Mouse (Mus musculus) ovary, adult 18-20 months (tissue): ENCODE data around the gene Rps21.
A peak's percentile ranks its signal among the peaks of the same experiment; 100 is the strongest.
"Not testable (repeated sequence)": the region's sequence is repeated elsewhere in the genome, so short reads cannot be mapped to it uniquely, and the experiment has no call there.

Source experiments
- DNase-seq: peaks from one replicate; pipeline ENCODE4 v3.0.0; 2022; ENCODE audit warnings: low spot score, mixed read lengths

Rps21 gene

DNA sequence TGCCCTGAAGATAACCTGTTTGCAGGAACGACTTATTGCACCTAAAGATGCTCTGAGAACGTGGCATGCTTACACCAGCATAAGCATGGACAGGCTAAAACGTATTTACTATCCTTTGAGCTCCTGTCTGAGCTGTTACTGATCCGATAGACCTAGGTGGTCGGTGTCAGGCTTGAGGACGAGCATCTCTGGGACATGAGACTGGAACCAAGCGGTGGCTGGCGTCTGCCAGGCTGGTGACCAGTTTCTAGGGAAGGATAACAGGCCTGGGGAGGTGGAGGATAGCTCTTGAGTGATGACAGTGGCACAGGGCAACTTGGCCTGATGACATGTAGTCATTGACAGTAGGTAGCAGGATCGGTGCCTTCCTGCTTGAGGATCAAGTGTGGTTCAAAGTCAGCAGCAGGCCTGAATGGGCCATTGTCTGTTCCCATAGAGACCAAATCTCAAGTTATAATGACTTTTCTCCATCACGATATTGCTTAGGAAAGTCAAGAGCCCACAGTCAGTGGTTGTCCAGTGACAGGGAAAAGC is 1.8 kb downstream of the Rps21 start:
- not testable (repeated sequence) for DNase-seq

- not testable (repeated sequence) for DNase-seq
Measured at GRCm38 (mm10) chr2:180259826-180260609, 2.8 kb downstream of the Rps21 start.

GRCm38 (mm10) chr2:180260610-180261480 is 3.7 kb downstream of the Rps21 start:
- DNase-seq = no peak

DNA sequence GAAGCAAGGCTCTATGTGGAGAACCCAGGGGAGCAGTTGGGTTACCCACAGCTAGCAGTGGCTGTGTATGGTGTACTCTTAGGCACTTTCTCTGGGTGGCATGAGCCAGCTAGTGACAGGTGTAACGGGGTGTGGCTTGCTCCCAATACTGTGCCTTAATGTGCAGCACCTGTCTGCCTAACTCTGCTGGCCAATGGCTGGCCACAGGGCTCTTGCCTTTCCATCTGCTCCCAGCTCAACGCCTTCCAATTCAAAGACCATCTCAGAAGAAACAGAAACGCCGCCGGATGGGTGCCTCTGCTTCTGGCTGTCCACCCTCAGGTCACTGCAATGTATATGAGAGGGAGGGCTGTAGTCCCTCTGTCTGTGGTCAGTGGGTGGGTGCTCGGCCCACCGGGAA is 4.7 kb downstream of the Rps21 start:
- DNase-seq = no peak

DNA sequence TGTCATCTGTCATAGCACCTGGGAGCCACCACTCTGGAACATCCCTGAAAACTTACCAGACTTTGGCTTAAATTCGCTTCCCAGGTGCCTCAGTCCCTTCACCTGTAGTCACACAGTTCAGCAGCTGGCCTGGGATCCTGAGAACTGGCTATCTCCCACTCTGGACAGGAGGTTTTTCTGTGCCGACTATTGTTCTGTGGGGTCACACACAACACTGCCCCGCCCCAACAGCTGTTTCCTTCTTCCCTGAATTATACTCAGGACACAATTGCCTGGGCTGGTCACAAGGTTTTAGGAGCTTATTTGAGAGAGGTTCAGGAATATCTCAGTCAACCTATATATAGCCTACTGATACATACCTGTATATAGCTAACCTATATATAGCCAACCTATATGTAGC is 5.3 kb downstream of the Rps21 start:
- no peak for DNase-seq

GRCm38 (mm10) chr2:180262891-180263290 is 5.7 kb downstream of the Rps21 start:
- DNase-seq = no peak

DNA sequence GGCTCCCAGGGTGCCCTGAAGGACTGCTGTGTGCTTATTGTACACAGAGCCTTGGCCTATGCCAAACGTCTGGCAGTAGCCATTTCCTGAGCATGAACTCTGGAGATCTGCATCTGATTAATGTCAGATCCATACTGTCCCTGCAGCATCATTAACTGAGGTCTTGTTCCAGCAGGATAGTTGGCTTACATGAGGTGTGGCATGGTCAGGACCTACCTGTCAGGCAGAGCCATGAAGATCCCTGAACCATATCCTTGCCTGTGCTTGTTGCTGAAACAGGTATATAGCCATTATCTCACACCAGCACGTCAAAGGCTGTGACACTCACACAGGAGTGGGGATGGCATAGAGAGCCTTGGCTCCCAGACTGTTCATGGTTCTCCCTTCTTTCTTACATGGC is 10.8 kb downstream of the Rps21 start:
- no peak for DNase-seq

DNA sequence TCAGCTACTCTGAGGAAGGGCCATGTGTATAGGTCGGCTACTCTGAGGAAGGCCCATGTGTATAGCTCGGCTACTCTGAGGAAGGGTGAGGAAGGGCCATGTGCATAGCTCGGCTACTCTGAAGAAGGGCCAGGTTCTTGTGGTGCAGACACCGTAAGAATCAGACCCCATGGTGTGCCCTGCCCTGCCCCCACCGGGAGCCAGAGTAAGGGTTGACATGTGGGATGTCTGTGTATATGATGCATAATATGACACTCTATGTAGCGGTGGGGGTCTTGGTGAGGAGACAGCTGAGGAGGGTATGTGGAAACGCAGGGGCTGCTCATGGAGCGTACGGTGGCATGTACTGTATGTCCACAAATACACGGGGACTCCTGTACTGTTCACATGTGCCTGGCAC is 12.2 kb downstream of the Rps21 start:
- DNase-seq = no peak

DNA sequence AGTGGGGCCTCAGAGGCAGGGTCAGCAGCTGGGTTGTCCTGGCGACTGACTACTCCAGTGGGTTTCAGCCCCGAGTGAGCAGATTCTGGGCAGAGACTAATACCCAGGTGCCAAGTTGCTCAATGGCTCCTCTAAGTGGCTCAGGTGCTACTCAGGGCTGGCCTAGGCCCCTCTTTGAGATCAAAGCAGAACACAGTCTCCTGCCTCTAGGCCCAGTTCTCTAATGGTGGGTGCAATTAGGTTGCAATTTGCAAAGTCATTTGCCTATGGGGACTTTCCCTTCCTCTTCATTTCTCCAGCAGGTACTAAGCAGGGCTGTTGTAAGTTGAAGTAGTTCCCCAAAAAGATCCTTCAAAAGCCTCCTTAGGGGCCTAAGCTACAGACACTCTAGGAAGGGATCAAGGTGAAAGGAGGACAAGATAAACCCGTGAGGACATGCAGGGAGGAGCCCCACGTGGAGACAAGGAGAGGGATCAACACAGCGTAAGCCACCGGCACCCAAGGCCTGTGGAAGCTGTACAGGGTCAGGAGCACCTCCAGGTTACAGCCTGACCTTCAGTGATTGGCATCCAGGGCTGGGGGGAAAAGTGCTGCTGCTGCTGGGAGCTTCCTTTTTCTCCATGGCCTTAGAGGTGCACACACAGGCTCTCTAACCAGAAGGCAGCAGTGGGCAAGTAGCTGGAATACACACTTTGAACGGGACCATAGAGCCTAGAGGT is 13.5 kb downstream of the Rps21 start:
- DNase-seq = no peak

- DNase-seq = no peak
Measured at GRCm38 (mm10) chr2:180271804-180272395, 14.7 kb downstream of the Rps21 start.

GRCm38 (mm10) chr2:180272884-180273321 is 15.7 kb downstream of the Rps21 start:
- DNase-seq = no peak

DNA sequence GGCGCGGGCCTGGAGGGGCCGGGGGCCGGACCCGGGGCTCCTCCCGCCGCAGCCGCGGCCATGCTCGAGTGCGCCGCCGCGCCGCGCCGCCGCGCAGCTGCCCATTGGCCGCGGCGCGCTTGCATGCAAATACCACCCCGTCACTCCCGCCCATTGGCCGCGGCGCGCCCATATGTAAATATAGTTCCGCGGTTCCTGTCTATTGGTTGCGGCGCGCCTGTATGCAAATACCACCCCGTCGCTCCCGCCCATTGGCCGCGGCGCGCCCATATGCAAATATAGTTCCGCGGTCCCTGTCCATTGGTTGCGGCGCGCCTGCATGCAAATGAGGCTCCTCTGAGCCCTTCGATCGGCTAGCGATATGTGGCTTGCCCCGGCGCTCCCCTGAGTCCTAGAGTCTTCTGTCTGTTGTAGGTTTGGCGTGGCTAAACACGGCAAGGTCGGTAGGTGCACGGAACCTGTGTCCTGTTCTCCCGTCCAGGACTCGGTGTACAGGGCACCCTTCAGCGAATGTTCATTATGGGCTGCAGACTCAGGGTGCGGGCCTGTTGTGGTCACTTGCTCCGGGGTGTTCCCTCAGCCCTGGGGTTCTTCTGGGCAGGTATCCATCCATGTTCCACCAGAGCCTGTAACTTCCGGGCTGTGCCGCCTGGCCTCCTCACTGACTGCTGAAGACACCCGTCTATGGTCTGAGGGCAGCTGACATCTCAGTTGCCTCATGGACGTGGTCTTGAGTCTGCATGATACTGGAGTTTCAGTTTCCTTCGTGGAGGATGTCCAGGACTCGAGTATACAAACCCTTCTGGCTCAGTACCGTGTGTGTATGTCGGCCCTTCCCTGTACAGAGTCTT is 16.4 kb downstream of the Rps21 start, which contains the start of gene Cables2:
Gene Cables2 (minus strand): TSS at position 103 of the 851 bp plus-strand sequence.
- DNase-seq = peak; percentile 91

GRCm38 (mm10) chr2:180274523-180274922 is 17.3 kb downstream of the Rps21 start:
- no peak for DNase-seq

DNA sequence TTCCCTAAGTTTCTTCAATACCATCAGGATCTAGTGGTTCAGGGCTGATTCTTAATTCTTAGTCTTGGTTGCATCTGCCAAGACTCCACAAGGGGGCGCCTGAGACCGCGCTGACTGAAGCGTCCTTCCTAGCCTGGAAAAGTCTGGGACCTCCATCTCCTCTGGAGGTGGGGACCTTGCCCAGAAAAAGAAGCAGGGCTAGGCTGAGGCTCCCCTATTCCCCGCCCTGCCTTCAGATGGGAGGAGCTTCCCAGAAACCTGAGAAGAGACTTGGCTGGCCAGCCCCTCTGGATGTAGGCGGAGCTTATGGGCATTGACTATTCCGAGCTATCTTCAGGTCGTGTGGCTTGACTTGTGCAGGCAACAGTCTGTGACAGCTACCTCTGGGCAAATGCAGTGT is 18.7 kb downstream of the Rps21 start:
- peak; percentile 69 for DNase-seq

DNA sequence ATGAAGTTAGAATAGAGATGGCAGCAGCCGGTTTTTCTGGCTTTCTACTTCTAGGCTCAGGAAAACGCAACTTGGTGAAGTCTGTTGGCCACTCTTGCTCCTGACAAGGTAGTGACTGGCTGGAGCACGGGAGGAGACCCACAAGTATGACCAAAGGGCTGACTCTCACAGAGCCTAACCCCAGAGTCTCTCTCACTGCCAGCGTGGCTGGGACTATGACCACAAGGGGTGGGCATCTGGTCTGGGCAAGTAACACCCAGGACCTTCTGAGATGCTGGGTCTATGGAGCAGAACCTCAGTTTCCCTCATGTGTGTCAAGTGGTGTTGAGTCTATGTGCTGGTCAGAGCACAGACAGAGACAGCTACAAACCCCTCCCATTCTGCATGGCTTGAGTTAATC is 19.2 kb downstream of the Rps21 start:
- DNase-seq = no peak

GRCm38 (mm10) chr2:180276851-180277259 is 19.7 kb downstream of the Rps21 start:
- no peak for DNase-seq

GRCm38 (mm10) chr2:180277773-180278320 is 20.7 kb downstream of the Rps21 start:
- no peak for DNase-seq

- no peak for DNase-seq
Measured at GRCm38 (mm10) chr2:180279321-180279720, 22.1 kb downstream of the Rps21 start.

DNA sequence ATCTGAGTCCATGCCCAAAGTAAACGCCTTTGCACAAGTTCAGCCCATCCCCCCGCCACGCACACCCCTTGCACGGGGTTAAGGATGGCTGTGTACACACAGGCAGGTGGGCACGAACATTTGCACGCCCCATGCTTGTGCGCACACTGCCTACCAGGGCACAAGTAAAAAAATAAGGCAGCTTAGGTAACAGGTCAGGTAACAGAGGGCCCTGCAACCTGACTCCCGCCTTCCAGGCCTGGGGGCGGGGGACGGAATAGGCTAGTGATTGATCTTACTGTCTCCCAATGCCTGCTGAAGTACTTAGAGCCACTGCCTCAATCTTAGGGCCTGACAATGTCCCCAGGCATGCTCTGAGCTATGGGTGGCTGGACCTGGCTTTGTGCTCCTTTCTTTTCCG is 31.8 kb downstream of the Rps21 start:
- DNase-seq = no peak

- DNase-seq = peak; percentile 29
Measured at GRCm38 (mm10) chr2:180289440-180290108, 32.4 kb downstream of the Rps21 start, which contains the start of gene Rbbp8nl. Gene Rbbp8nl, minus strand, starts transcription at chr2:180289879.
